Mouse (Mus musculus): ENCODE results near the gene Serpina10.
"Not testable (repeated sequence)": the region's sequence is repeated elsewhere in the genome, so short reads cannot be mapped to it uniquely, and the experiment has no call there.

The Serpina10 gene

DNA sequence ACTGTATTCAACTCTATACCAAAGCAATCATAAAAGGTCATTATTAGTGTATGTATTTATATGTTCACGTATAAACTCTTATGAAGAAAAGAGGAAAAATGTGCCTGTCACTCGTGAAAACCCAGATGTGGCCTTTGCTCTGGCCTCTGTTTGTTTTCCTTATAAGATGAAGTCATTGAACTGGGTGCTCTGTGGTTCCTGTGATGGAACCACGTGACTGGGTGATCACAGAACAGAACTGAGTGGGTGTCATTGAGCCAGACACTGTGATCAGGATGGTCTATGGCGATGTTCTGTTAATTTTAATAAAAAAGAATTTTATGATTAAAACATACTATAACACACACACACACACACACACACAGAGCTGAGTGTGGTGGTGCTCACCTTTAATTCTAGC, 15.5 kb downstream of the Serpina10 start:
- in situ Hi-C loops (cut with MboI, MseI), result no loop called here

- in situ Hi-C loops (cut with MboI, MseI), result no loop called here
These were observed 16.1 kb downstream of the Serpina10 start for GRCm38 (mm10) chr12:103615141-103615540.

GRCm38 (mm10) chr12:103601839-103602238, 29.4 kb downstream of the Serpina10 start:
- in situ Hi-C loops (cut with MboI, MseI), result no loop called here

GRCm38 (mm10) chr12:103600364-103600763, 30.9 kb downstream of the Serpina10 start:
- in situ Hi-C loops (cut with MboI, MseI), result no loop called here

GRCm38 (mm10) chr12:103598411-103598810, 32.8 kb downstream of the Serpina10 start:
- in situ Hi-C loops (cut with MboI, MseI), result no loop called here

DNA sequence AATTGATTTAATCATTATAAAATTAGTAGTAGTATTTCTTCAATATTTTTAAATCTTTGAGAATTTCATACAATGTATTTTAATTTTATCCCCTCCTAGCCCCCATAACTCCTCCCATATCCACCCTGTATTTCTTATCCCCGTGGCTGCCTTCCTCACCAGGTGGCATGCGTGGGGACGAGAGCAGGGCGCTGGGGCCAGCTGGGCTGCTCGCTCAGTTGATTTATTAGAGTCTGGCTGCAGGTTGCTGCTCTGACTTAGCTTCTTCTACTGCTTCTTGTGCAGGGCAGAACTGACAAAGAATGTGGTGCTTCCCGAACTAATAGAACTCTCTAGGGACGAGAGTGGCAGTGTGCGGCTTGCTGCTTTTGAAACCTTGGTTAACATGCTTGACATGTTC, 47.5 kb downstream of the Serpina10 start:
- in situ Hi-C loops (cut with MboI, MseI), result no loop called here

DNA sequence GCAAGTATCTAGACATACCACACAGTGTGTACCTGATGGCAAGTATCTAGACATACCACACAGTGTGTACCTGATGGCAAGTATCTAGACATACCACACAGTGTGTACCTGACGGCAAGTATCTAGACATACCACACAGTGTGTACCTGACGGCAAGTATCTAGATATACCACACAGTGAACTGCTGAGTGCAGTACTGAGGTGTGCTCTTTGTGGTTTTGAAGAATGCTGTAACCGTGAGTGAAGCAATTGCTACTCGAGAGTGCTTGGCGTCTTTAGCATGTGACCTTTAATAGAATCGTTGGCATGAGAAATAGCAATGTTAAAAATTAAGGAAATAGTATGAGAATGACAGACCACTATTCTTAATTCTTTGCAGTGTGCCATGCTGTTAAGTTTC, 53.1 kb downstream of the Serpina10 start:
- in situ Hi-C loops (cut with MboI, MseI), result not testable (repeated sequence)

GRCm38 (mm10) chr12:103569690-103570089, 61.6 kb downstream of the Serpina10 start:
- in situ Hi-C loops (cut with MboI, MseI), result no loop called here

- in situ Hi-C loops (cut with MboI, MseI), result no loop called here
These were observed 64.1 kb downstream of the Serpina10 start for GRCm38 (mm10) chr12:103567129-103567528.

GRCm38 (mm10) chr12:103565151-103565550, 66.1 kb downstream of the Serpina10 start:
- in situ Hi-C loops (cut with MboI, MseI), result no loop called here
